Mouse (Mus musculus): ENCODE data around the gene Nudt14.

- TF ChIP-seq CTCF (conservative IDR thresholded peaks at IDR 0.05; ENCODE audit: insufficient read depth, insufficient read length, low read depth, low read length) = no peak
- TF ChIP-seq POLR2A (IDR thresholded peaks at IDR 0.05; ENCODE audit: low read depth, low read length) = no peak
Observed at GRCm38 (mm10) chr12:112938873-112939565, 2.9 kb downstream of the Nudt14 start.
